Mouse (Mus musculus) adrenal gland, postnatal 4 days (tissue): ENCODE results near the gene Fxr2. TPM values are rescaled to one million over a fixed set of nuclear protein-coding genes. Genes with fewer than 3 reads are reported as not detected.

ENCODE experiments used
- DNase-seq, 2 experiments: peaks; one replicate each; pipeline ENCODE4 v3.0.0; 2021 to 2022; ENCODE audit warnings: low spot score in 2 of 2, mixed read lengths in 2 of 2
- total RNA-seq, 2 experiments: library from RNA; stranded (reverse); gene quantifications; 2 replicates each; pipeline ENCODE4 v1.2.3; 2021

Fxr2 gene
- total RNA-seq, 2 experiments from 2014 or later, result 89.3 to 111 TPM

DNA sequence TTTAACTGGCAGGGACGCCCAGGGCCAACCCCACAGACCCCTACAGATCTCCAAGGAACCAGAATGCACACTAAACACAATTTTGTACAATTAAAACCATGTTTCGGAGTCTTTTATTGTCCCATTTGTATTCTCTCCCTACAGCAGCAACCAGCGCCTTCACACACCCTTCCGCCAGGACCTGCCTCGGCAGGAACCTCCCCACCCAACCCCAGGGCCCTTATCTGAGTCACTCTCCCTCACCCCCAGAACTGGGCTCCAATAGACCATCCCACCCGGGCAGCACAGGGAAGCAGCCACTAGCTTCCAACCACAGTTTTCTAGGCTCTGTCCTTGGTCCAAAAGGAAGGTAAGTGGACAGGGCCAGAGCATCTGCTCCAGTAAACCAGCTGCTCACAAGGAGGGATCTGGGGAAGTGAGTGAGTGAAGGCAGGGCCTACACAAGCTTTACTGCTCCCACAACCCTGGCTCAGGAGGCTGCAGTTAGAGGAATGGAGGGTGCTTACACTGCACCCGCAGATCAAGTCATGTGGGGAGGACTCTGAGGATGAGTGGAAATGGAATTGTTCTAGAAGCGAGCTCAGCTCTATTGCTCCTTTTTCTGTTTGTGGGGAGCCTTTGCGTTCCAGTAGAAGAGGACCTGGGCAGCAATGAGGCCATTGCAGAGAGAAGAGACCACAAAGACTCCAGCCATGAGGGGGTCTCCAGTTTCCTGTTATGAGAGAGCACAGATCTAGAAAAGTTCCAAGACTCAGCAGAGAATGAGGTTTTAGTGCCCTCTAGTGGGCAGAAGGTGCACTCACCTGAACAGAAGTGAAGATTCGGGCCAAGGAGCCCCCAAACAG is 24.0 kb downstream of the Fxr2 start:
- no peak for DNase-seq

DNA sequence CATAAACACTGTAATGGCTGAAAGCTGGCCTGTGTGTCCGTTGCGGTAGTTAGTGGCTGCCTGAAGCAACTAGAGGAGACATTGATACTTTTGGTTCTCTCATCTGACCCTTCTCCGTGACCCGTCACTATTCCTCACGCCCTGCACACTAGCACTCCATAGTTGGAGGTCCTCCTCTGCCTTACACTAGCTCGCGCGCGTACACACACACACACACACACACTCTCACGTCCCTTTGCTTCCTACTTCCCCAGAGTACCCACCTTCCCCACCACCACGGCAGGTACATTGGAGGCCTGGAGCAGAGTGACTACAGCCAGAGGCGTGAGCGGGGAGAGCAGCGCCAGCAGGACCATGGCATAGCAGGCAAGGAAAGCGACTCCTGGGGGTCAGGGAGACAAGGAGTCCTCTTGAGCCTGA is 24.7 kb downstream of the Fxr2 start:
- no peak for DNase-seq

DNA sequence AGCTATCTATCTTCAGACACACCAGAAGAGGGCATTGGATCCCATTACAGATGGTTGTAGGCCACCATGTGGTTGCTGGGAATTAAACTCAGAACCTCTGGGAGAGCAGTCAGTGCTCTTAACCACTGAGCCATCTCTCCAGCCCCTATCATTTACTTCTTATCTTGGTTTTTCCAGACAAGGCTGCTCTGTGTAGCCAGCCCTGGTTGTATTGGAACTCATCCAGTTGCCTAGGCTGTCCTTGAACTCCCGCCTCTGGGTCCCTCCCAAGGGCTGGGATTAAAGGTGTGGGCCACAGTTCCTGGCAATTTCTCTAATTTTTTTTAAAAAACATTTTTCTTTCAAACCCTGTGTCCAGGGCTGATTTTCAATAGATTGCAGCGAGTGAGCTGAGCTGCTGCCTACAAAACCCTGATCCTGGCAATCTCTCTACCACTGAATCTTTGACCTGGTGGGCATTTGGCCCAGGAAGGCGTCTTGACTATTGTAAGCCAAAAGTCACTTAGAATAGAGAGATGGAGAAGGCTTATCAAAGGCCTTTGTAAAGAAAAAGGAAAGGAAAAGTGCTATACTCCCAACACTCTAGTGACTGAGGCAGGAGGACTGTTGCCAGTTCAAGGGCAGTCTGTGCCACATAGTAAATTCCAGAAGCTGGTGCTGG is 28.6 kb downstream of the Fxr2 start:
- no peak for DNase-seq

DNA sequence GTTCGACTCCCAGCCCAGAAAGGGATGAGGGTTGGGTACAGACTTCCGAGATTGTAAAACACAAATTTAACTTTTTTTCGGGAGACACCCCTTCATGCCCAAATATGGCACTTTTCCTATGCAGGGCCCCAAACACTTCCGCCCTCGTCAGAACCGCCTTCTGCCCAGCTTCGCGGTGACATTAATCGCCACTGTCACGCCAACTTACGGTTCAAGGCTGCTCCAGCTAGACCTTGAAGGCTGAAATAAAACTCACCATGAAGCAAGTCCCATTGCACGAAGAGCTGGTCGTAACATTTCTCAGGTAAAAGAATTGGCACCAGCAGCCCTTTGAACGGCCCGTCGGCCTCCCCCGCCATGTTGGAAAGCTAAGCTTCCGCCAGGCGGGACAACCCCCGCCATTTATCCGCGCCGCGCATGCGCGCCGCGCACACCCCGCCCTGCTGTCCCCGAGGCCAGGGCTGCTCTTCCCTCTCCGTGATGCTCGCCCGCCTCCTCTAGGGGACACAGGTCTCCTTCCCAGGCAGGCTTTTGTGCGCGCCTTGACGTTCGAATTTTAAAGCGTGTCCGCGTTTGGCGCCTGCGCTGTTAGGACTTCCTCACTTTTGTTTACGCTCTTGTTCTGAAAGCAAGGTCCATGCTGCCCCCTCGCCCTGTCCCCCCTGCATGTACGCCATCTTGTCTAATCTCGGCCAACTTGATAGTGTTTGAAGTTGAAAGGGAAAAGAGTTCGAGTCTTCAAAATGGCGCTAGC is 29.6 kb downstream of the Fxr2 start, which contains the start of gene Mpdu1:
Gene Mpdu1, minus strand, starts transcription at position 430 of the 754 bp plus-strand sequence.
- peak; percentile 77 to 92 for DNase-seq

DNA sequence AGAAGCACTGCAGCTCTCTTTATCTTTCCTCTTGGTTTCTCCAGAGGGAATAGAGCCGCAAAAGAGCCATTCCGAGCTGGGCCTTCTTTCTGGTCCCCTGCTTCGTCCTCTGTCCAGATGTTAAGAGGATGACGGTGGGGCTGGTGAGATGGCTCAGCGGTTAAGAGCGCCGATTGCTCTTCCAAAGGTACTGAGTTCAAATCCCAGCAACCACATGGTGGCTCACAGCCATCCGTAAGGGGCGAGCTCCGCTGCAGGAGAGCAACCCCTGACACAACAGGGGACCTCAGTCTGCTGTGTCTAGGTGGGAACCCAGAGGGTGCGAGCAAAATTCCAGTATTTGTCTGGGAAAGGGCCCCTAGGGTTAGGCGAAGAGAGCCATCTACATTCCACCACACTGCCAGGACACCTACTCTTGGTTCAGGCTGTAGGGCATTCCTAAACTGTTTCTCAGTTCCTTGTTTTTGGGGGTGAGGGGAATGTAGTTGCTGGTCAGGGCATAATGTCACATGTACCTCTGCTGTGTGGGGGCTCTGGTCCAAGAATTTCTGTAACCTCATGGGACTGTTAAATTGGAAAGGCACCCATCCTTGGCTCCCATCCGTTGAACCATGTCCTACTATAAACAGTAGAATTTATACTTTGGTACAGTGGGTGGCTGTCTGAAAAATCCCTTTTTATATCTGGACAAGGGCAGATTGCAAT is 30.3 kb downstream of the Fxr2 start:
- DNase-seq, result no peak

DNA sequence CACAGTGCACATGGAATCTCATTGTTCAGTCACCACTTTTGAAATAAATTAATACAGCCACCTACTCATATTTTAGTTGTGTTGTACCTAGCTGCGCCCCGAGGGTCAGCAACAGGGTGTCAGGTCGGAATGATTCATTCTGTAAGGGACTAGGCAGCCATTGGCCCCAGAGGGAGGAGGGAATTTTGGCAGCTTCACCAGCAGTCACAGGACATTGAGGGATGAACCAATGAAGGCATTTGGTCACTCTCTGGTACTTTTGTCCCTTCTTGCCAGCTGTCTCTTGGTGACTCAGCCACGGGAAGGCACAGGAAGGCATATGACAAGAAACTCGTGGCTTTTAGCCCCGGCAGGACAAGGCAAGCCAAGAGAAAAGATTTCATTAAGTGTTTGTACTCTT is 31.0 kb downstream of the Fxr2 start:
- no peak for DNase-seq

DNA sequence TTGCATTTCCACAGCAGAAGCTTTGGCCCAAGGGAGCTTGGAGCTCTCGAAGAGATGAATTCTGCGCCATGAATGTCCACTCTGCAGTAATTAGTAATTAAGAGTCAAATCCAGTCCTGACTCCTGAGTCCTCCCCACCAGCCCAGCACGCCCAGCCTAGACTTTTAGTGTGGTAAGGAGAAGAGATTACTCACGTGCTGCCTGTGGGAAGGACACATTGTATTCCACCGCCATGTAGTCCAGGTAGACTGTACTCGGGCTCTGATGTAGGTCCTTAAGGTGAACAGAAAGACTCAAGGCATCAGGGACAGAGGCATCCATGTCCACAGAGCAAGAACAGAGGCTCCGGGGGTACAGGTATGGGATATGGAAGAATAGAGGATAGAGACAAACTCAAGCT is 32.1 kb downstream of the Fxr2 start:
- no peak for DNase-seq

DNA sequence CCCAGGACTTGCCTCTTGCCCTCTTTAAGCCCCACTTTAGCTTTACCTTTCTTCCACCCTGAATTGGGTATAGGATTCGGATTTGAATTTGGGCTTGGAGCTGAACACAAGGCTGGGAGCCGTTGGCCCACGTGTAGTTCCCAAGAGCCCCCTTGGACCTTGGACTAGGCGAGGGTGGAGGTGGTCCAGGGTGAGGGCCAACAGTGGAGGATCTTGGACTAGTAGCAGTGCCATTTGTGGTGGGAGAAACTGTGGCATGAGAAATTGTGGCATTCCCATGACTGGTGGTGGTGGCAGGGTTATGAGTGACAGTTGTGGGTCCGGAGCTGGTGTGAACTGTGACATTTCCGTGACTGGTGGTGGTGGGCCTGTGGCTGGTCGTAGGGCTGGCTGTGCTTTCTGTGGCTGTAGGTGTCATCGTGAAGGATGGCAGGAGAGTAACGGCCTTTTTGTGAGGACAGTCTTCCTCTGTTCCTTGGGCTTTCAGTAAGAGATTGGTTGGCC is 32.7 kb downstream of the Fxr2 start:
- no peak for DNase-seq

DNA sequence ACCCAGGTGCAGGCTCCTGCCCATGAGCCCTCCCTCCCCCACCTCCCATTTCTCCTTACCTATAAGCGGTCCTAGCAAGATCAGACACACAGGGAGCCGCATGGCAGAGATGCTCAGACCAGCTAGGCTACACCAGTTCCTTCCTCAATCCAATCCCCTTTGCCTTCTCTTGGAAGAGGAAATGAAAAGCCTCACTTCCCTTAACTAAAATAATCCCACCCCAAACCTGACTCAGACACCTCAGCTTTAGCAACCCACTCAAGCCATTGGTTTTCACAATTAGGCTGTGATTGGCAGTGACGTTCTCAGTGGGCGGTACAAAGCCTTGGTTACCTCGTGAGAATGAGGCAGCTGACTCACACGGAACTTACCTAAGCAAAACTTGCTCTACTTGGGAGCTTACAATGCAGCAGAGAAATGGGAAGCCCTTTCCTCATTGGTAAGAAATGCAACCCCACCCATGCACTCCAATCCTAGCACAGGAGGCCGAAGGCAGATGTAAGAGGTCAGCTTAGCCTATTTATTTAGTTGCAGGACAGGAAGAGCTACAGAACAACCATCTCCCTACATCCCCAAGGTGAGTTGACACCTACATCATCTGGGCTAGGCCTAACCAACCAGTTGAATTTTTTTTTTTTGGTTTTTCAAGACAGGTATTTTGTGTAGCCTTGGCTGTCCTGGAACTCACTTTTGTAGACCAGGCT is 33.3 kb downstream of the Fxr2 start, which contains the start of gene Cd68:
Gene Cd68, minus strand, starts transcription at position 193 of the 704 bp plus-strand sequence.
- DNase-seq, result no peak

DNA sequence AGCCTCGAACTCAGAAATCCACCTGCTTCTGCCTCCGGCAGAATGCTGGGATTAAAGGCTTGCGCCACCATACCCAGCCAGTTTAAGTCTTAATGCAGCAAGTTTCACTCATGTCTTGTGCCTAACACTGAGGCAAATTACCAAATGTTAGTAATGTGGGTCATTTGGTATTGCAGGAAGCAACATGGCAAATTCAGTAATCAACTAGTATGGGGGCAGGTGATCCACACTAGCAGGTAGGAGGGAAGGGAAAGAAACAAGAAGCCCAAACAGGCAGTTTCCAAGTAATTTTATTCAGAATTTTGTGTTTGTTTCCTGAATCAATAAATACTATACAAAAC is 33.8 kb downstream of the Fxr2 start:
- DNase-seq, result no peak

DNA sequence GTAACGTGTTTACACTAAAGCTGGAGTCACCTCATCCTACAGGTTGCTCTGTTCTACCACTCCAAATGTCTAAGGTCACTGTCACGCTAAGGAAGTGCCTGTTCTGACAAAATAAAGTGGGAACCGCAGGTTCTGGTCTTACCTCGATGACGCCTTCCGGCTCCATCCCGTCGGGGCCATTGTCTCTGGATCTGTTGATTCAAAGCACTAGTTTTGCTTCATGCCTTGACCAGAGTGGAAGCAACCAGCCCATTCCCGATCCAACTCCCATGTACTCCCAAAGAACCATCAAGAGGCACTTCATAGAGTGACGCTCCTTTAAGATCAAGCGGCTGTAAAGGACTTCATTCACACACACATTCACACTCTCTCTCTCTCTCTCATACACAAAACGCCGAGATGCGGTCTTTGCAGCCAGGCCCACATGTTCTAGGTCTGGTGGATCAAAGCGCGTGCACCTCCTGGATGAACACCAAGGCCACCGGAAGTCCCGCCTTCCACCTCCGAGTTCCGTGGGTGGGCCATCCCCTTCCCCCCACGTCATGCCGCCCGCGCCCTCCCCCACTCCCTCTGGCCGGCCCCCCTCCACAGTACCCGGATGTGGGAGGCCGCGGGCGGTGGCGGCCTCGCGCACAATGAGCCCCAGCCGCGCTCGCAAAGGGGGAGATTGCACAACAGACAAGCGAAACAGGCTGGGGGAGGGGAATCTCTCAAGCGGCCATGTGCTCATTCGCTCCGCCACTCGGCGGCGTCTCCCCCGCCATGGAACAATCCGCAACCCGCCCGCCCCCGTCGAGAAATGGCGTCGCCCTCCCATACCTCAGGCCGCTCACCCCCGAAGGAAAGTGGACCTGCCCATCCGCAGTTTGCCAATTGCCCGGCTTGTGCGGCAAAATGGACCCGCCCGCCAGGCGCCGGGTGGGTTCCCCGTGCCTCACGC is 38.3 kb downstream of the Fxr2 start:
- peak; percentile 92 for DNase-seq

DNA sequence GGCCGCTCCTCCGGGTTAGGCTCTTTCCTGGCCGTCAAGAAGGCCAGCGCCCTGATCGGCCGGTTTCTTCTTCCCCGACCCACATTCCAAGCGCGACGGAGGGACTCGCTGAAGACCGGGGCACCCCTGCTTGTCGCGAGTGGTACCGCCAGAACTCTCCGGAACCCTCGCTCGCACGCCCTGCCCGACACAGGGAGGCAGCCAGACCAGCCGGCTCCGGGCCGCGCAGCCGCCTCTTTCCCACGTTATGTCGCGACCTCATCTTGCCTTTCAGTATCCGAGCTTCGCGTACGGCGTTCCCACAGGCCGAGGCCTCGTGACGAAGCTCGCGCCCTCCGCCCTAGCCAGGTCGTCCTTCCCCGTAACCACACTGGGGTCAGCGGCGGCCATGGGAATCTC is 38.9 kb downstream of the Fxr2 start:
- no peak for DNase-seq

DNA sequence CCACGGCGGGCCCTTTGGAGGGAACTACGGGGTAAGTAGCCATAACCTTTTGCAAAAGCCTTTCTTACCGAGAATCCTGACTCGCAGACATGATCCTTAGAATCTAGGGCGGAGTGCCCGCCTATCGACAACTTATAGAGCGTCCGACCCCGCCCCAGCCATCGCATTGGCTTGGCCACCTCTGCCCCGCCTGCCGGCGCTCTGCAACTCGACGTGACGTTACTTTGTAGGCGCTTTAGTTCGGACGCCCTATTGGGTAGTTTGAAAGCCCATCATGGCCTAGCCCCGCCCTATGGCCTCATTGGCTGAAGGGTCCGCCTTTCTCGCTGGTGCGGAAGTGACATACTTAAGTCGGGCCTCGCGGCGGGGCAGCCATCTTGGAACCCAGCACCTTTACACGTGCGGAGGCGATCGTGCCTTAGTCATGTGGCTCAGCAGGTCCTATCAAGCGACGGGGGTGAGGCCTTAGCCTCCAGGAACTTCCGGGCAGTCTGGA is 39.5 kb downstream of the Fxr2 start, which contains the start of gene Eif4a1:
Gene Eif4a1, minus strand, starts transcription at position 213 of the 496 bp plus-strand sequence.
- peak; percentile 96 to 100 for DNase-seq

DNA sequence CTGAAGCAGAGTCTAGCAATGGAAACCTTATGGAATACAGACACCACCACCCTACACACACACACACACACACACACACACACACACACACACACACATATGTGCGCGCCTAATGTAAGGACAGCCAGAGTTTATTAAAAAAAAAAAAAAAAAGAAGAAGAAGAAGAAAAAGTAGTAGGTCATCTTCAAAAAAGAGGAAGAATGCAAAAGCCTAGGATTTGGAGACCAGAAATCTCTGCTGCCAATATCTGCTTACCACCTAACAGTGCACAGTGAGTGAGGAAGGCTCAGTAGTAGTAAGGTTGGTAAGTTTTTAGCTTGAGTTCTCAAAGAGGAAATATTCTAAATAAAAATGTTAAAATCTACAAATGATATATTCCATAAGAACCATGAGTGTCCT is 46.4 kb downstream of the Fxr2 start:
- DNase-seq, result no peak

DNA sequence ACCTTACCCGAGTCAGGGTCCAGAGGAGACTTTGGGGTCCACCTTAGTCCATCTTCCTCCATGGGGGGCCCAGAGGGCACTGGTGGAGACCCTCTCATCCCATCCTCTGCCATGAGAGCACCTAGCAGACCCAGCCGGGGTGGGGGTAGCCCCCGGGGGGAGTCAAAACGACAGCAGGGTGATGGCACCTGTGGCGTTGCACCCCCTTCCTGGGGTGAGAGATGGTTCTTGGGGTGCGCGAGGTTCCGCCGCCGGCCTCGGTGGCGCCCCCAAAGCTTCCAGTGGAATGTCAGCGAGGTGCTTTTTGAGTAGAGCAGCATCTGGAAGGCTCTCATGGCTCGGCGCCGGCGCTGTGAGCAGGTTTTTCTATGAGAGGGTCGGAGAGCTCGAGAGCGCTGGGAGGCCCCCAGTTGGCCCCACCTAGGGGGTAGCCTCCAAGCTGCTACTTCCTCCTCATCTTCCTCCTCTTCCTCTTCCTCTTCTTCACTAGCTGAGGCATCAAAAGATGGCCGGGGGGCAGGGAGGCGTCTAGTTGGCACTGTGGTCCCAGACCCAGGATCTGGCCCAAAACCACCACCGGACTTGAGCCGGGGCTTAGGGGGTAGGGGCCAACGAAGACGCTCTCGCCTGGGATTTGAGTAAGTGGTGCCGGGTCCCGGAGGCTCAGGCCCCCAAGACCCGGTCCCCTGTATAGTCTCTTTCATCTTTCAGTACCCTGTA is 47.5 kb downstream of the Fxr2 start:
- no peak for DNase-seq

DNA sequence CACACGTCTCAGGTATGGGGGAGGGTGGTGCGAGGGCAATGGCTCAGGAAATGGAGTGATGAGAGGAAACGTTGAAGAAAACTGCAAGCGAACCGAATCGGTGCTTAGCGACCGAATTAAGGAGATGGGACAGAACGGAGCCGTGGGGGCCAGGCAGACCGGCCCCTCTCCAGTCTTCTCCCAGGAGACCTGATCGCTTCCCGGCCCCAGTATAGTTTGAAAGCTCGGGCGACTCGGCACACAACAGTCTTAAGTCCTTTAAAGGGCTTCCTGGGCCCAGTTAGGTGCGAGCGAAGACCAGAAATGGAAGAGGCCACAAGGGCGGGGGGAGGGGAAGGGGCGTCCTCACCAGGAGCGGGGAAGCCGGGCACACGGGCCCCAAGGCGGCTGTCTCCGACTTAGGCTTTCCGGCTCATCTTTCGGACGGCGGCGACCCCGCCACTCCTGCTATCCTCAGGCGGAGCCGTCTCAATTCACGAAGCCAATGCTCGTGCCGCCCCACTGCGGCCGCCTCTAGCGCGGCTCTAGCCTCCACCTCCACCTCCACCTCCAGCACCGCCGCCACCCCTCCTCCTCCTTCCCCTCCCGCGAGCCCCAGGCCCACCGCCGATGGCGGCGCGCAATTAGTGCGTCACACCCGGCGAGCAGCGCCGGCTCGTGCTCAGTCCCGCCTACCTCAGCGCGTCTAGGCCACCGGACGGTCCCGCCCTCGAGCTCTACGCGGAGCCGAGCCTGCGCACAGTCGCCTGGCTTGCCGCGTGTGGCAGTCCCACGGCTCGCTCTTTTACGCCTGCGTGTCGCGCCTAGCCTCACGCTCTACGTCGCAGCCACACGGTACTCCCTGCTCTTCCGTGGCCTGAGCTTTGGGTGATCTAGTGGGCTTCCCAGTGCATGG is 48.8 kb downstream of the Fxr2 start, which contains the start of gene Senp3:
Gene Senp3, minus strand, starts transcription at position 771 of the 895 bp plus-strand sequence.
- peak; percentile 91 for DNase-seq

DNA sequence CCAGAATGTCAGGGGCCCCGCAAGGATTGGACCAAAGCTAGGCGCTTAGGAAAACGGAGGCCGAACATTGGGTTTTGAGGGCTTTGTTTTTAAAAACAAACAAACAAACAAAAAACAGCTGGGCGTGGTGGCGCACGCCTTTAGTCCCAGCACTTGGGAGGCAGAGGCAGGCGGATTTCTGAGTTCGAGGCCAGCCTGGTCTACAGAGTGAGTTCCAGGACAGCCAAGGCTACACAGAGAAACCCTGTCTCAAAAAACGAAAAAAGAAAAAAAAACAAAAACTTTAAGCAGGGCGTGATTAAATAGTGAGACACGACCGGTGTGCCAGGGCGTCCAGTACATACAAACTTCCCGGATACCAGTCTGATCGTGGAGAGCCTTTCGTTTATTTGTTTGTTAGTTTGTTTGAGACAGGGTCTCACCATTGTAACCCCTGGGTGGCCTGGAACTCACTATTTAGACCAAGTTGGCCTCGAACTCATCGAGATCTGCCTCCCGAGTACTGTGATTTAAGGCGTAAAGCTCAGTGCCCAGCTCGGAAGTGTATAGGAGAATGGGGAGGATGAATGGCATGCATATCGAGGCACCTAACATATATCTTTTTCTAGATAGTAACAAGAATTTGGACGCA is 49.5 kb downstream of the Fxr2 start:
- no peak for DNase-seq
